Mouse (Mus musculus): Measurements from ENCODE around the gene Hist1h2ag. TPM values are rescaled to one million over a fixed set of nuclear protein-coding genes. Genes with fewer than 3 reads are reported as not detected.
"Not testable (repeated sequence)": the region's sequence is repeated elsewhere in the genome, so short reads cannot be mapped to it uniquely, and the experiment has no call there.

Gene Hist1h2ag
- 24.5 and 35.7 TPM in 2 replicates for polyA plus RNA-seq (2012; ENCODE audit: insufficient read depth, low replicate concordance)

DNA sequence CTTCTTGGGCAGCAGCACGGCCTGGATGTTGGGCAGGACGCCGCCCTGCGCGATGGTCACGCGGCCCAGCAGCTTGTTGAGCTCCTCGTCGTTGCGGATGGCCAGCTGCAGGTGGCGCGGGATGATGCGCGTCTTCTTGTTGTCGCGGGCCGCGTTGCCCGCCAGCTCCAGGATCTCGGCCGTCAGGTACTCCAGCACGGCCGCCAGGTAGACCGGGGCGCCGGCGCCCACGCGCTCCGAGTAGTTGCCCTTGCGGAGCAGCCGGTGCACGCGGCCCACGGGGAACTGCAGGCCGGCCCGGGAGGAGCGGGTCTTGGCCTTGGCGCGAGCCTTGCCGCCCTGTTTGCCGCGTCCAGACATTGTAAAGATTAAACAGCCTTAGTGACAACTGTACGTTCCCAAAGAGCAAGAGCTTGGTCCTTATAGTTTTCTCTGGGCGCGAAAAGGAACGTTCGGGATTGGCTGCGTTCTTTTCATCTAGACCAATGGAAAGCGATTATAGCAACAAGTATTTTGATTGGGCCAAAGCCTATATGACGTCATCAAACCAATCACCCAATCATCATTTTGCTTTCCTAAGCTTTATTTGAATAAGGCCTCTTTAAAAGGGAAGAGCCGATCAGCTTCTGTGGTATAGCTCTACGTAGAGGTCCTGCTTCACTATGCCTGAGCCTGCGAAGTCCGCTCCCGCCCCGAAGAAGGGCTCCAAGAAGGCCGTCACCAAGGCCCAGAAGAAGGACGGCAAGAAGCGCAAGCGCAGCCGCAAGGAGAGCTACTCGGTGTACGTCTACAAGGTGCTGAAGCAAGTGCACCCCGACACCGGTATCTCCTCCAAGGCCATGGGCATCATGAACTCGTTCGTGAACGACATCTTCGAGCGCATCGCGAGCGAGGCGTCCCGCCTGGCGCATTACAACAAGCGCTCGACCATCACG lies at the start of gene Hist1h2ag, which contains the start of gene Hist1h2bj:
Gene Hist1h2ag (minus strand): TSS at position 377 of the 935 bp plus-strand sequence.
Gene Hist1h2bj (plus strand): TSS at position 647 of the 935 bp plus-strand sequence.
- H3K27me3 ChIP-seq (replicated peaks); H3K9me3 ChIP-seq; H3K36me3 ChIP-seq (replicated peaks; ENCODE audit: low read length): not testable (repeated sequence)
- Histone ChIP-seq H3K4me1 (peaks cover 57% of the 10 kb centered on the region), H3K4me3 (replicated peaks) (peak within 1 kb of the TSS; percentile 89)

DNA sequence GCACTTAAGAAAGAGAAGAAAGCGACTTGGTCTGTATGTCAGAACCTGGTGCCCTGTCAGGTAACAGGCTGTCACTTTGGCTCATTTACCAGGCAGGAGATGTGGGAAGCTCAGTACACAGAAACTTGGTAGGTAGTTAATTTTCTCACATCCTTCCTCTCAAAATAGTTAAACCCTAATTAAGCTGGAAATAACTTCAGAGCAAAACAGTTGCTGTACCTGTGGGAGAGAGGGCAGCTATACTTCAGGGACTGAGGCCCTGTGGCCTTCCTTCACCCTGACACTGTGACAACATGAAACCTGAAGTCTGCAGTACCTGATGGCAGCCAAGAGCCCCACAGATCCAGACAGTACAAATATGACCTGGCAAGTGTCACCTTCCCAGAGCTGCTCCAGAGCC lies 41.4 kb upstream of the Hist1h2ag start, which contains the start of gene Vmn1r188:
Gene Vmn1r188 (plus strand): TSS at position 301 of the 400 bp plus-strand sequence.
- not testable (repeated sequence) for H3K9me3 ChIP-seq; H3K4me3 ChIP-seq (replicated peaks); H3K4me1 ChIP-seq; H3K36me3 ChIP-seq (replicated peaks; ENCODE audit: low read length); H3K27me3 ChIP-seq (replicated peaks)

GRCm38 (mm10) chr13:22063468-22063867 lies 20.7 kb upstream of the Hist1h2ag start:
- H3K9me3 ChIP-seq = peaks cover 4% of the 10 kb centered on the region
- no peaks in the 10 kb centered on the region for H3K4me1 ChIP-seq
- H3K27me3 ChIP-seq (replicated peaks) = no peaks in the 10 kb centered on the region
- no peak for TF ChIP-seq FLI1 (IDR thresholded peaks at IDR 0.05; ENCODE audit: low read length)
- no peak for TF ChIP-seq GATA1 (IDR thresholded peaks at IDR 0.05; ENCODE audit: borderline replicate concordance, low read length)
- H3K36me3 ChIP-seq (replicated peaks; ENCODE audit: low read length) = no peaks in the 10 kb centered on the region
- H3K4me3 ChIP-seq (replicated peaks) = no peak overlapping the region

DNA sequence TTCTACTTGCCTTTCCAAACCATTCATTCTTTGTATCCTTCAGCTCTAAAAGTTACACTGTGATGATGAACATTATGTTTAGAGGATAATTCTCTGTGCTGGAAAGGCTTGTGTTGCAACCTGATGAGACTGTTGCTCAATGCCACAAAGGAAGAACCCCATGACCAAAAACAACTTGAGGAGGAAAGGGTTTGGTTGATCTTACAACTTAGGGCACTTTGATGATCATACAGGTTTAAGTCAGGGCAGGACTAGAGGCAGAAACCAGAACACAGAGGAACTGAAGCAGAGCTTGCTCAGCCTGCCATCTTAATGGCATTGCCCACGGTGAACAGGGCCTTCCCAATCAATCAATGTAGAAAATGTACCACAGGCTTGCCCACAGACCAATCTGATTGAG lies 18.7 kb upstream of the Hist1h2ag start:
- H3K4me3 ChIP-seq (replicated peaks) = no peak overlapping the region
- TF ChIP-seq FLI1 (IDR thresholded peaks at IDR 0.05; ENCODE audit: low read length) (no peak), GATA1 (IDR thresholded peaks at IDR 0.05; ENCODE audit: borderline replicate concordance, low read length) (no peak)
- no peaks in the 10 kb centered on the region for H3K4me1 ChIP-seq
- no peaks in the 10 kb centered on the region for H3K36me3 ChIP-seq (replicated peaks; ENCODE audit: low read length)
- H3K9me3 ChIP-seq = peaks cover 2% of the 10 kb centered on the region
- H3K27me3 ChIP-seq (replicated peaks) = no peaks in the 10 kb centered on the region

DNA sequence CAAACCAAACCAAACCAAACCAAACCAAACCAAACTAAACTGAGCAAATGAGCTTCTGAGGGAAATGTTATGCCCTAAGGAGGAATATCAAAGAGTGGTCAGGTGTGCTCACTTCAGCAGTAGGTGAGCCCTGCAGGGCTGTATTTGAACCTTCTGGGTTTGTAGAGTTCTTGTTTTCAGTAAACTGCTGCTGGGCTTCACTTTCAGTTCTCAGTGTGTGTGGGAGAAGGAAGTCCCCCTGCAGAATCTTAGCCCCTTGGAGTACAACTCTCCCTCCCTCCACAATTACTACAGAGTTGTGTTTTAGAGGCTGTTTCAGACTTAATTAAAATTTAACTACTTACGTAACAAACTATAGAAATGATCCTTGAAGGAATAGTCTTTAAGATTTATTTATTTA lies 11.0 kb upstream of the Hist1h2ag start:
- H3K4me3 ChIP-seq (replicated peaks) = no peak overlapping the region
- peaks cover 7% of the 10 kb centered on the region for H3K27me3 ChIP-seq (replicated peaks)
- H3K9me3 ChIP-seq = no peaks in the 10 kb centered on the region
- no peak for TF ChIP-seq FLI1 (IDR thresholded peaks at IDR 0.05; ENCODE audit: low read length)
- TF ChIP-seq GATA1 (IDR thresholded peaks at IDR 0.05; ENCODE audit: borderline replicate concordance, low read length) = no peak
- H3K4me1 ChIP-seq = peaks cover 30% of the 10 kb centered on the region
- no peaks in the 10 kb centered on the region for H3K36me3 ChIP-seq (replicated peaks; ENCODE audit: low read length)

- TF ChIP-seq GATA1 (IDR thresholded peaks at IDR 0.05; ENCODE audit: borderline replicate concordance, low read length) (no peak), FLI1 (IDR thresholded peaks at IDR 0.05; ENCODE audit: low read length) (no peak)
- peaks cover 33% of the 10 kb centered on the region for H3K4me1 ChIP-seq
- H3K36me3 ChIP-seq (replicated peaks; ENCODE audit: low read length) = no peaks in the 10 kb centered on the region
- peaks cover 7% of the 10 kb centered on the region for H3K27me3 ChIP-seq (replicated peaks)
- no peaks in the 10 kb centered on the region for H3K9me3 ChIP-seq
- H3K4me3 ChIP-seq (replicated peaks) = peak overlapping the region; percentile 92
Measured at GRCm38 (mm10) chr13:22051523-22051859, 8.7 kb upstream of the Hist1h2ag start.

- Histone ChIP-seq H3K9me3 (no peaks in the 10 kb centered on the region), H3K27me3 (replicated peaks) (peaks cover 5% of the 10 kb centered on the region), H3K4me1 (peaks cover 34% of the 10 kb centered on the region), H3K36me3 (replicated peaks; ENCODE audit: low read length) (no peaks in the 10 kb centered on the region), H3K4me3 (replicated peaks) (peak overlapping the region; percentile 92)
- TF ChIP-seq FLI1 (IDR thresholded peaks at IDR 0.05; ENCODE audit: low read length) = no peak
- no peak for TF ChIP-seq GATA1 (IDR thresholded peaks at IDR 0.05; ENCODE audit: borderline replicate concordance, low read length)
Measured at GRCm38 (mm10) chr13:22050591-22051522, 8.1 kb upstream of the Hist1h2ag start.

DNA sequence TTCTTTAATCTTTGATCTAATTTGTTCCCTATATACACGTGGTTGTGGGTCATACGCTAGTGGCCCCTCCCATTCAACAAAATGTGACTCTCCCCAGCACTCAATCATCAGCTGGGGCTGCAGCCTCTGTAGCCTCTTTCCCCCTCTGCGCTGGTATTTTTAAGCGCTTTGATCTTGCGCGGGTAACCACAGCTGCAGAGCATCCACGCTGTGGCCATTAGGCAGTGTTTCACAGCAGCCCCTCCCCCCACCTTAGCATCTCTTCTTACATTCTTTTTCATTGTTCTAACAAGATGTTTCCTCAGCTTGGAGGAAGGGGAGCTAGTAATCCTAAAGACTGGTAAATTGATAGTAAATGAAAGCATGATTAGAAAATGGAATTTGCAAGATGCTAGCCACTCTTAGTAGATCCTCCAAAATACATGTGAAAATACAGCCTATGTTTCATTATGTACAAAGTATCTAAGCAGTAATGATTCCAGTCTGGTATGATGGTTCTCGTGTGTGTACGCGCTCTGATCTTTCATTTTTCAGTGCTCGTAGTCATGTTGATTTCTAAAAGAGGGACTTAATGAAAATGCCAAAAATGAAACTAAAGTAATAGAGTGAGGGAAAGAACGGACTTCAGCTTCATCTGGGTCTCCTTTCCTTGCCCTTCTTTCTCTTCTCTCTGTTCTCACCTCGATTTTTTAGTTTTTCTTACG lies 7.1 kb upstream of the Hist1h2ag start:
- Histone ChIP-seq H3K36me3 (replicated peaks; ENCODE audit: low read length) (no peaks in the 10 kb centered on the region), H3K4me3 (replicated peaks) (peak overlapping the region; percentile 92), H3K27me3 (replicated peaks) (no peaks in the 10 kb centered on the region), H3K9me3 (no peaks in the 10 kb centered on the region), H3K4me1 (peaks cover 42% of the 10 kb centered on the region)
- TF ChIP-seq FLI1 (IDR thresholded peaks at IDR 0.05; ENCODE audit: low read length) (no peak), GATA1 (IDR thresholded peaks at IDR 0.05; ENCODE audit: borderline replicate concordance, low read length) (no peak)

GRCm38 (mm10) chr13:22049041-22049440 lies 6.3 kb upstream of the Hist1h2ag start:
- Histone ChIP-seq H3K9me3 (no peaks in the 10 kb centered on the region), H3K4me3 (replicated peaks) (no peak overlapping the region), H3K4me1 (peaks cover 50% of the 10 kb centered on the region)

More at GRCm38 (mm10) chr13:22049041-22049440, 6.3 kb upstream of the Hist1h2ag start:
- Histone ChIP-seq H3K36me3 (replicated peaks; ENCODE audit: low read length) (no peaks in the 10 kb centered on the region), H3K27me3 (replicated peaks) (no peaks in the 10 kb centered on the region)
- TF ChIP-seq GATA1 (IDR thresholded peaks at IDR 0.05; ENCODE audit: borderline replicate concordance, low read length) = no peak
- no peak for TF ChIP-seq FLI1 (IDR thresholded peaks at IDR 0.05; ENCODE audit: low read length)

All from megakaryocyte, embryonic 14.5 days (primary cell).